Mouse (Mus musculus) ovary, postnatal 14 days (tissue): ENCODE results near the gene Pfkfb4.

ENCODE experiments used
- DNase-seq: peaks from one replicate; pipeline ENCODE4 v3.0.0; 2022; ENCODE audit warnings: low spot score

Pfkfb4 gene

GRCm38 (mm10) chr9:109038086-109038895, 46.7 kb downstream of the Pfkfb4 start, which contains the start of gene Shisa5:
Gene Shisa5, plus strand, starts transcription at chr9:109038565.
- peak; percentile 71 for DNase-seq

- peak; percentile 43 for DNase-seq
These were observed 47.4 kb downstream of the Pfkfb4 start for GRCm38 (mm10) chr9:109038901-109039364.

GRCm38 (mm10) chr9:109039681-109040080, 48.1 kb downstream of the Pfkfb4 start:
- DNase-seq = no peak

- DNase-seq = no peak
These were observed 48.6 kb downstream of the Pfkfb4 start for GRCm38 (mm10) chr9:109040216-109040615.

- DNase-seq = no peak
These were observed 49.3 kb downstream of the Pfkfb4 start for GRCm38 (mm10) chr9:109040906-109041305.

- no peak for DNase-seq
These were observed 49.8 kb downstream of the Pfkfb4 start for GRCm38 (mm10) chr9:109041351-109041750.

GRCm38 (mm10) chr9:109046306-109046705, 54.7 kb downstream of the Pfkfb4 start:
- no peak for DNase-seq

GRCm38 (mm10) chr9:109049316-109049715, 57.7 kb downstream of the Pfkfb4 start:
- DNase-seq = no peak

- DNase-seq = no peak
These were observed 58.6 kb downstream of the Pfkfb4 start for GRCm38 (mm10) chr9:109049996-109050673.

- DNase-seq = no peak
These were observed 59.1 kb downstream of the Pfkfb4 start for GRCm38 (mm10) chr9:109050674-109050997.

- DNase-seq = no peak
These were observed 59.5 kb downstream of the Pfkfb4 start for GRCm38 (mm10) chr9:109051011-109051501.

GRCm38 (mm10) chr9:109051651-109052489, 60.3 kb downstream of the Pfkfb4 start:
- DNase-seq = no peak

- no peak for DNase-seq
These were observed 61.1 kb downstream of the Pfkfb4 start for GRCm38 (mm10) chr9:109052490-109053260.

GRCm38 (mm10) chr9:109053366-109053765, 61.8 kb downstream of the Pfkfb4 start:
- no peak for DNase-seq

- DNase-seq = no peak
These were observed 62.3 kb downstream of the Pfkfb4 start for GRCm38 (mm10) chr9:109053851-109054250.

GRCm38 (mm10) chr9:109054712-109055111, 63.1 kb downstream of the Pfkfb4 start:
- no peak for DNase-seq

- DNase-seq = no peak
These were observed 63.9 kb downstream of the Pfkfb4 start for GRCm38 (mm10) chr9:109055271-109056030.

- DNase-seq = no peak
These were observed 64.6 kb downstream of the Pfkfb4 start for GRCm38 (mm10) chr9:109056081-109056690.

GRCm38 (mm10) chr9:109056916-109057315, 65.3 kb downstream of the Pfkfb4 start:
- DNase-seq = no peak

- DNase-seq = no peak
These were observed 66.0 kb downstream of the Pfkfb4 start for GRCm38 (mm10) chr9:109057543-109057942.
